Comparison of ENCODE assay signal across 9 mouse cellular contexts in the genomic region with DNA sequence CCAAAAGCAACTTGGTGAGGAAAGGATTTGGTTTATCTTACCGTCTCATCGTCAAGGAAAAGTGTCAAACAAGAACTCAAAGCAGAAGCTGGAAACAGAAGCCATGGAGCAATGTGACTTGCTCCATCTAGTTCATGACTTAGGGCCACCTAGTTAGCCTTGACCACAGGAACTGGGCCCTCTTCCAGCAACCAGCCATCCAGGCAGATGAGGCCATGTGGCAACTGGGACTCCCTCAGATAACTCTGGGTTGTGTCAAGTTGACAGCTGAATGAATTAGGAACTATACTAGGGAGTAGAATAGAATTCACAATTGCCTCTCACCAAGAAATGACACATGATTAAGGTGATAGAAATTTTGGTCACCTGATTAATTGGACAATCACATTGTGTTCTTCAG.
"Had no signal": no experiment of that assay in that cellular context is flagged by ENCODE, and none has a peak within 500 bp of the region (broad histone marks: within the 10 kb centered on the region; RNA-seq: fewer than 3 reads in every experiment).

No protein-coding gene starts in this region.

- H3K4me2 ChIP-seq: limb, embryonic 15.5 days; liver, embryonic 12.5 days; lung, embryonic 15.5 days; midbrain, embryonic 12.5 days had no signal

- H3K9me3 ChIP-seq: limb, embryonic 15.5 days; liver, embryonic 12.5 days; lung, embryonic 15.5 days; midbrain, embryonic 12.5 days had no signal

- H3K9ac ChIP-seq: limb, embryonic 15.5 days; liver, embryonic 12.5 days; lung, embryonic 15.5 days; midbrain, embryonic 12.5 days had no signal

- DNase-seq: kidney, postnatal 36 days; right cerebral cortex, adult 18-20 months; right cerebral cortex, postnatal 25 days; thymus, postnatal 4 days had no signal

- H3K4me3 ChIP-seq: limb, embryonic 15.5 days; liver, embryonic 12.5 days; lung, embryonic 15.5 days; midbrain, embryonic 12.5 days had no signal

- H3K4me1 ChIP-seq: liver, embryonic 12.5 days; lung, embryonic 15.5 days had no signal

- H3K36me3 ChIP-seq: limb, embryonic 15.5 days; liver, embryonic 12.5 days; lung, embryonic 15.5 days; midbrain, embryonic 12.5 days had no signal

- ATAC-seq: liver, embryonic 12.5 days had no signal

- H3K27me3 ChIP-seq: limb, embryonic 15.5 days; liver, embryonic 12.5 days; lung, embryonic 15.5 days; midbrain, embryonic 12.5 days had no signal

- H3K27ac ChIP-seq: limb, embryonic 15.5 days; liver, embryonic 12.5 days; lung, embryonic 15.5 days; midbrain, embryonic 12.5 days; stomach, postnatal 0 days had no signal
